Mouse (Mus musculus) MEL (cell line): Measurements from ENCODE around the gene Mark1. TPM values are rescaled to one million over a fixed set of nuclear protein-coding genes. Genes with fewer than 3 reads are reported as not detected.

Source experiments
- DNase-seq: peaks from one replicate; pipeline ENCODE4 v3.0.0; 2011; ENCODE audit warnings: low read depth, low spot score
- H3K27ac ChIP-seq: 2 replicates; pipeline ENCODE4 v1.5.1; 2012; ENCODE audit warnings: low read depth, mild to moderate bottlenecking, control low read depth, low read length, moderate library complexity; ENCODE audit not compliant: control insufficient read depth
- H3K27me3 ChIP-seq, 2 experiments: fragments of 150-350 bp in 1 of 2; sonication (generic) in 1 of 2; 2 replicates each; pipeline ENCODE4 v1.6.1; 2012; ENCODE audit warnings: low read length in 2 of 2, mild to moderate bottlenecking in 2 of 2, improper control_type of control experiment in 1 of 2, moderate library complexity in 1 of 2; ENCODE audit not compliant: insufficient read depth in 2 of 2, control insufficient read depth in 1 of 2
- H3K36me3 ChIP-seq, 2 experiments: 2 replicates each; pipeline ENCODE4 v1.6.1; 2012 to 2014; ENCODE audit warnings: low read length in 2 of 2, improper control_type of control experiment in 1 of 2, inconsistent platforms in 1 of 2, mild to moderate bottlenecking in 1 of 2; ENCODE audit not compliant: insufficient read depth in 2 of 2, control insufficient read depth in 1 of 2
- H3K4me1 ChIP-seq, 2 experiments: fragments of 150-350 bp in 1 of 2; sonication (generic) in 1 of 2; 2 replicates each; pipeline ENCODE4 v1.6.1; 2012; ENCODE audit warnings: low read length in 2 of 2, improper control_type of control experiment in 1 of 2, mild to moderate bottlenecking in 1 of 2; ENCODE audit not compliant: insufficient read depth in 2 of 2, control insufficient read depth in 1 of 2
- H3K4me3 ChIP-seq, 2 experiments: fragments of 150-350 bp in 1 of 2; sonication (generic) in 1 of 2; 2 replicates each; pipeline ENCODE4 v1.5.1; 2012; ENCODE audit warnings: low read depth in 2 of 2, low read length in 2 of 2, mild to moderate bottlenecking in 2 of 2, moderate library complexity in 2 of 2, control low read depth in 1 of 2, improper control_type of control experiment in 1 of 2; ENCODE audit not compliant: control insufficient read depth in 1 of 2, insufficient read depth in 1 of 2
- H3K79me2 ChIP-seq: 2 replicates; pipeline ENCODE4 v1.6.1; 2012; ENCODE audit warnings: mild to moderate bottlenecking, low read length, moderate library complexity; ENCODE audit not compliant: control insufficient read depth, poor library complexity, insufficient read depth
- H3K9ac ChIP-seq: 2 replicates; pipeline ENCODE4 v1.6.1; 2012; ENCODE audit warnings: low read depth, mild to moderate bottlenecking, control low read depth, low read length, moderate library complexity; ENCODE audit not compliant: control insufficient read depth, poor library complexity, severe bottlenecking
- H3K9me3 ChIP-seq: fragments of 150-350 bp; sonication (generic); replicated peaks from 2 replicates; pipeline ENCODE4 v1.6.1; 2012; ENCODE audit warnings: mild to moderate bottlenecking, low read length, improper control_type of control experiment, moderate library complexity; ENCODE audit not compliant: insufficient read depth
- CHD2 ChIP-seq: IDR thresholded peaks from 2 replicates; pipeline ENCODE4 v1.6.1; 2011; ENCODE audit warnings: low read length, improper control_type of control experiment
- E2F4 ChIP-seq: IDR thresholded peaks from 2 replicates; pipeline ENCODE4 v1.6.1; 2011; ENCODE audit warnings: low read depth, low read length, improper control_type of control experiment, borderline replicate concordance
- EP300 ChIP-seq, 2 experiments: IDR thresholded peaks; 2 replicates each; pipeline ENCODE4 v1.6.1; 2011; ENCODE audit warnings: improper control_type of control experiment in 2 of 2, low read length in 2 of 2, low read depth in 1 of 2, mild to moderate bottlenecking in 1 of 2
- ETS1 ChIP-seq: IDR thresholded peaks from 2 replicates; pipeline ENCODE4 v1.6.1; 2012; ENCODE audit warnings: low read depth, mild to moderate bottlenecking, inconsistent platforms, low read length, improper control_type of control experiment, moderate library complexity
- GABPA ChIP-seq: IDR thresholded peaks from 2 replicates; pipeline ENCODE4 v1.6.1; 2012; ENCODE audit warnings: low read depth, mild to moderate bottlenecking, inconsistent platforms, low read length, improper control_type of control experiment, moderate library complexity
- GATA1 ChIP-seq: IDR thresholded peaks from 2 replicates; pipeline ENCODE4 v1.6.1; 2011; ENCODE audit warnings: low read depth, low read length, improper control_type of control experiment
- MAX ChIP-seq: IDR thresholded peaks from 2 replicates; pipeline ENCODE4 v1.6.1; 2011; ENCODE audit warnings: low read length, improper control_type of control experiment
- MAZ ChIP-seq: IDR thresholded peaks from 2 replicates; pipeline ENCODE4 v1.6.1; 2012; ENCODE audit warnings: low read depth, mild to moderate bottlenecking, inconsistent platforms, low read length, improper control_type of control experiment
- MXI1 ChIP-seq: IDR thresholded peaks from 2 replicates; pipeline ENCODE4 v1.6.1; 2011; ENCODE audit warnings: mild to moderate bottlenecking, low read depth, low read length, improper control_type of control experiment
- MYB ChIP-seq: IDR thresholded peaks from 2 replicates; pipeline ENCODE4 v1.6.1; 2011; ENCODE audit warnings: mild to moderate bottlenecking, low read depth, low read length, improper control_type of control experiment
- NELFE ChIP-seq: IDR thresholded peaks from 2 replicates; pipeline ENCODE4 v1.6.1; 2011; ENCODE audit warnings: low read depth, low read length, improper control_type of control experiment
- NRF1 ChIP-seq: IDR thresholded peaks from 2 replicates; pipeline ENCODE4 v1.6.1; 2014; ENCODE audit warnings: low read depth, mild to moderate bottlenecking, inconsistent platforms, low read length, improper control_type of control experiment, moderate library complexity; ENCODE audit not compliant: poor library complexity, insufficient read depth, severe bottlenecking
- POLR2AphosphoS5 ChIP-seq: IDR thresholded peaks from 2 replicates; pipeline ENCODE4 v1.6.1; 2012; ENCODE audit warnings: low read depth, borderline replicate concordance, mild to moderate bottlenecking, inconsistent platforms, low read length, moderate library complexity, mixed read lengths
- RAD21 ChIP-seq: IDR thresholded peaks from 2 replicates; pipeline ENCODE4 v1.6.1; 2011; ENCODE audit warnings: mild to moderate bottlenecking, low read depth, low read length, improper control_type of control experiment
- RCOR1 ChIP-seq: IDR thresholded peaks from 2 replicates; pipeline ENCODE4 v1.6.1; 2012; ENCODE audit warnings: low read depth, mild to moderate bottlenecking, inconsistent platforms, low read length, improper control_type of control experiment
- SMC3 ChIP-seq: IDR thresholded peaks from 2 replicates; pipeline ENCODE4 v1.6.1; 2011; ENCODE audit warnings: low read depth, low read length, improper control_type of control experiment
- TAL1 ChIP-seq: IDR thresholded peaks from 2 replicates; pipeline ENCODE4 v1.6.1; 2012; ENCODE audit warnings: mild to moderate bottlenecking, inconsistent platforms, low read length, moderate library complexity, mixed read lengths
- TCF12 ChIP-seq: IDR thresholded peaks from 2 replicates; pipeline ENCODE4 v1.6.1; 2014; ENCODE audit warnings: low read depth, mild to moderate bottlenecking, inconsistent platforms, low read length, improper control_type of control experiment, moderate library complexity
- ZC3H11A ChIP-seq: IDR thresholded peaks from 2 replicates; pipeline ENCODE4 v1.6.1; 2012; ENCODE audit warnings: low read depth, mild to moderate bottlenecking, inconsistent platforms, low read length, improper control_type of control experiment
- ZKSCAN1 ChIP-seq: IDR thresholded peaks from 2 replicates; pipeline ENCODE4 v1.6.1; 2012; ENCODE audit warnings: low read depth, mild to moderate bottlenecking, inconsistent platforms, low read length, improper control_type of control experiment, moderate library complexity
- ZNF384 ChIP-seq: IDR thresholded peaks from 2 replicates; pipeline ENCODE4 v1.6.1; 2012; ENCODE audit warnings: low read depth, mild to moderate bottlenecking, inconsistent platforms, low read length, improper control_type of control experiment
- polyA plus RNA-seq, 2 experiments: library from polyadenylated mRNA; stranded (reverse) in 1 of 2; unstranded in 1 of 2; fragments of >175 nt in 1 of 2; fragments of >200 nt in 1 of 2; gene quantifications; 2 replicates each; pipeline versions ENCODE4 v1.2.1 to v1.2.4; 2012; ENCODE audit warnings: low replicate concordance in 2 of 2, low read depth in 1 of 2; ENCODE audit not compliant: insufficient read length in 2 of 2, insufficient read depth in 1 of 2, missing spikeins in 1 of 2
- total RNA-seq: library from RNA; depleted of rRNA; stranded (reverse); fragments of 300-350 nt; gene quantifications from 2 replicates; pipeline ENCODE4 v1.2.3, GENCODE M21; 2012

Gene Mark1
- total and polyA plus RNA-seq, 3 experiments, result not detected

GRCm38 (mm10) chr1:184872069-184872819 is 127.1 kb downstream of the Mark1 start:
- Histone ChIP-seq H3K9ac (no peak overlapping the region), H3K79me2 (no peaks in the 10 kb centered on the region), H3K27me3 (peaks cover 0 to 12% of the 10 kb centered on the region in 2 experiments; a peak in 3 of 4 replicates), H3K27ac (no peak overlapping the region), H3K36me3 (no peaks in the 10 kb centered on the region), H3K9me3 (no peaks in the 10 kb centered on the region), H3K4me1 (no peaks in the 10 kb centered on the region), H3K4me3 (no peak overlapping the region)
- TF ChIP-seq EP300 (IDR thresholded peaks at IDR 0.05; ENCODE audit: low read depth in 1 of 2, low read length in 2 of 2), result no peak
- TF ChIP-seq TAL1, result no peak
- no peak for TF ChIP-seq MAZ
- TF ChIP-seq TCF12, result no peak
- TF ChIP-seq GATA1, result no peak
- TF ChIP-seq RAD21, result no peak
- DNase-seq, result no peak

- Histone ChIP-seq H3K9ac (no peak overlapping the region), H3K27ac (no peak overlapping the region)
Measured at GRCm38 (mm10) chr1:184871506-184871905, 127.9 kb downstream of the Mark1 start.

GRCm38 (mm10) chr1:184870646-184871385 is 128.6 kb downstream of the Mark1 start:
- Histone ChIP-seq H3K27ac (no peak overlapping the region), H3K4me1 (no peaks in the 10 kb centered on the region), H3K36me3 (no peaks in the 10 kb centered on the region), H3K79me2 (no peaks in the 10 kb centered on the region), H3K4me3 (no peak overlapping the region), H3K27me3 (peaks cover 0 to 12% of the 10 kb centered on the region in 2 experiments; a peak in 3 of 4 replicates), H3K9me3 (no peaks in the 10 kb centered on the region), H3K9ac (no peak overlapping the region)
- no peak for DNase-seq
- TF ChIP-seq SMC3 (no peak), POLR2AphosphoS5 (no peak), TCF12 (no peak), ZNF384 (no peak), RCOR1 (no peak), ETS1 (no peak), NELFE (no peak), MYB (no peak), CHD2 (no peak), MXI1 (no peak), NRF1 (no peak), TAL1 (no peak)

More at GRCm38 (mm10) chr1:184871506-184871905, 127.9 kb downstream of the Mark1 start:
- no peaks in the 10 kb centered on the region for H3K9me3 ChIP-seq
- TF ChIP-seq ZKSCAN1, result no peak
- TF ChIP-seq MAX, result no peak
- no peak for TF ChIP-seq GABPA
- TF ChIP-seq E2F4, result no peak
- no peak for TF ChIP-seq ZC3H11A
- no peak for TF ChIP-seq RCOR1
- no peak overlapping the region for H3K4me3 ChIP-seq
- H3K27me3 ChIP-seq, result peaks cover 0 to 12% of the 10 kb centered on the region in 2 experiments; a peak in 3 of 4 replicates
- H3K36me3 ChIP-seq, result no peaks in the 10 kb centered on the region
- no peak for DNase-seq
- no peaks in the 10 kb centered on the region for H3K79me2 ChIP-seq
- no peaks in the 10 kb centered on the region for H3K4me1 ChIP-seq
